Mouse (Mus musculus) ES-Bruce4 (cell line): Measurements from ENCODE around the gene Adamtsl5. TPM values are rescaled to one million over a fixed set of nuclear protein-coding genes. Genes with fewer than 3 reads are reported as not detected.

Source experiments
- H3K27ac ChIP-seq: 2 replicates; pipeline ENCODE4 v1.5.1; 2012; ENCODE audit warnings: low read length, inconsistent platforms; ENCODE audit not compliant: insufficient read depth
- H3K27me3 ChIP-seq: 2 replicates; pipeline ENCODE4 v1.6.1; 2012; ENCODE audit warnings: mild to moderate bottlenecking, low read length, inconsistent platforms; ENCODE audit not compliant: control insufficient read depth, poor library complexity, insufficient read depth, severe bottlenecking
- H3K36me3 ChIP-seq: 2 replicates; pipeline ENCODE4 v1.6.1; 2012; ENCODE audit warnings: inconsistent platforms, mild to moderate bottlenecking, low read length, moderate library complexity; ENCODE audit not compliant: control insufficient read depth, poor library complexity, insufficient read depth, severe bottlenecking
- H3K4me1 ChIP-seq: one replicate; pipeline ENCODE4 v1.8.1; 2011; ENCODE audit warnings: low read length; ENCODE audit not compliant: control insufficient read depth, insufficient read depth
- H3K4me3 ChIP-seq: 2 replicates; pipeline ENCODE4 v1.5.1; 2011; ENCODE audit warnings: low read depth, mild to moderate bottlenecking, low read length
- H3K9ac ChIP-seq: 2 replicates; pipeline ENCODE4 v1.6.1; 2012; ENCODE audit warnings: low read depth, mild to moderate bottlenecking, inconsistent platforms; ENCODE audit not compliant: poor library complexity, severe bottlenecking
- H3K9me3 ChIP-seq: replicated peaks from 2 replicates; pipeline ENCODE4 v1.6.1; 2012; ENCODE audit warnings: mild to moderate bottlenecking, low read length, inconsistent platforms; ENCODE audit not compliant: control insufficient read depth, poor library complexity, insufficient read depth, severe bottlenecking
- CTCF ChIP-seq: IDR thresholded peaks from one replicate; pipeline ENCODE4 v1.8.1; 2011; ENCODE audit warnings: low read depth, low read length
- EP300 ChIP-seq: IDR thresholded peaks from 2 replicates; pipeline ENCODE4 v1.6.1; 2011; ENCODE audit warnings: low read depth, low read length; ENCODE audit not compliant: insufficient read depth
- POLR2A ChIP-seq: IDR thresholded peaks from one replicate; pipeline ENCODE4 v1.8.1; 2011; ENCODE audit warnings: low read length; ENCODE audit not compliant: insufficient read depth
- polyA plus RNA-seq: library from polyadenylated mRNA; stranded (reverse); fragments of >200 nt; gene quantifications from 2 replicates; pipeline ENCODE4 v1.2.4, GENCODE M21; 2011; ENCODE audit warnings: low read depth; ENCODE audit not compliant: missing spikeins, insufficient read depth, insufficient read length

The Adamtsl5 gene
- polyA plus RNA-seq, 1 experiment = 3.8 TPM

GRCm38 (mm10) chr10:80342749-80343424 is 5.3 kb downstream of the Adamtsl5 start:
- H3K27ac ChIP-seq = no peak overlapping the region

GRCm38 (mm10) chr10:80342305-80342748 is 5.9 kb downstream of the Adamtsl5 start:
- no peak for TF ChIP-seq CTCF
- TF ChIP-seq EP300 = no peak
- TF ChIP-seq POLR2A = no peak
- no peaks in the 10 kb centered on the region for H3K36me3 ChIP-seq
- H3K4me3 ChIP-seq = peak overlapping the region; percentile 58
- no peaks in the 10 kb centered on the region for H3K9me3 ChIP-seq
- H3K27me3 ChIP-seq = no peaks in the 10 kb centered on the region
- H3K4me1 ChIP-seq = peaks cover 4% of the 10 kb centered on the region
- no peak overlapping the region for H3K27ac ChIP-seq
- peak overlapping the region; percentile 5 for H3K9ac ChIP-seq

More at GRCm38 (mm10) chr10:80342749-80343424, 5.3 kb downstream of the Adamtsl5 start:
- TF ChIP-seq EP300 (no peak), POLR2A (no peak), CTCF (no peak)
- no peaks in the 10 kb centered on the region for H3K36me3 ChIP-seq
- peak overlapping the region; percentile 58 for H3K4me3 ChIP-seq
- no peaks in the 10 kb centered on the region for H3K27me3 ChIP-seq
- H3K9me3 ChIP-seq = no peaks in the 10 kb centered on the region
- peak overlapping the region; percentile 5 for H3K9ac ChIP-seq
- peaks cover 4% of the 10 kb centered on the region for H3K4me1 ChIP-seq

- peaks cover 4% of the 10 kb centered on the region for H3K4me1 ChIP-seq
- no peaks in the 10 kb centered on the region for H3K27me3 ChIP-seq
- no peaks in the 10 kb centered on the region for H3K9me3 ChIP-seq
- H3K9ac ChIP-seq = peak overlapping the region; percentile 5
- H3K4me3 ChIP-seq = peak overlapping the region; percentile 58
- no peak overlapping the region for H3K27ac ChIP-seq
- no peak for TF ChIP-seq CTCF
- no peak for TF ChIP-seq POLR2A
- no peak for TF ChIP-seq EP300
- H3K36me3 ChIP-seq = no peaks in the 10 kb centered on the region
These were observed 6.5 kb downstream of the Adamtsl5 start for GRCm38 (mm10) chr10:80341491-80342304.

GRCm38 (mm10) chr10:80341026-80341425 is 7.2 kb downstream of the Adamtsl5 start:
- Histone ChIP-seq H3K9me3 (no peaks in the 10 kb centered on the region), H3K9ac (0 out of 2 replicates have a peak overlapping the region, but pooled peaks have one; percentile 5), H3K27ac (no peak overlapping the region), H3K27me3 (no peaks in the 10 kb centered on the region), H3K4me1 (peaks cover 4% of the 10 kb centered on the region), H3K4me3 (peak overlapping the region; percentile 58; the same call in 1 of the 2 replicates), H3K36me3 (no peaks in the 10 kb centered on the region)
- no peak for TF ChIP-seq POLR2A
- no peak for TF ChIP-seq CTCF
- no peak for TF ChIP-seq EP300

GRCm38 (mm10) chr10:80339941-80340750 is 8.1 kb downstream of the Adamtsl5 start:
- Histone ChIP-seq H3K27ac (no peak overlapping the region), H3K36me3 (no peaks in the 10 kb centered on the region), H3K4me3 (no peak overlapping the region), H3K9ac (peak overlapping the region; percentile 16; the same call in 1 of the 2 replicates), H3K9me3 (no peaks in the 10 kb centered on the region), H3K27me3 (no peaks in the 10 kb centered on the region), H3K4me1 (peaks cover 4% of the 10 kb centered on the region)
- TF ChIP-seq CTCF = peak; percentile 85
- TF ChIP-seq EP300 = no peak
